Mouse (Mus musculus) gonadal fat pad, adult 2 months (tissue): Measurements from ENCODE around the gene Foxn3. TPM values are rescaled to one million over a fixed set of nuclear protein-coding genes. Genes with fewer than 3 reads are reported as not detected.

Experiments
- DNase-seq: peaks from one replicate; pipeline ENCODE4 v3.0.0-alpha.2; 2012; ENCODE audit warnings: low read depth
- polyA plus RNA-seq: library from polyadenylated mRNA; depleted of rRNA; stranded (reverse); fragments of >200 nt; gene quantifications from 2 replicates; pipeline ENCODE4 v1.2.3, GENCODE M21; 2012

The Foxn3 gene
- polyA plus RNA-seq, 1 experiment, result 30.5 TPM

DNA sequence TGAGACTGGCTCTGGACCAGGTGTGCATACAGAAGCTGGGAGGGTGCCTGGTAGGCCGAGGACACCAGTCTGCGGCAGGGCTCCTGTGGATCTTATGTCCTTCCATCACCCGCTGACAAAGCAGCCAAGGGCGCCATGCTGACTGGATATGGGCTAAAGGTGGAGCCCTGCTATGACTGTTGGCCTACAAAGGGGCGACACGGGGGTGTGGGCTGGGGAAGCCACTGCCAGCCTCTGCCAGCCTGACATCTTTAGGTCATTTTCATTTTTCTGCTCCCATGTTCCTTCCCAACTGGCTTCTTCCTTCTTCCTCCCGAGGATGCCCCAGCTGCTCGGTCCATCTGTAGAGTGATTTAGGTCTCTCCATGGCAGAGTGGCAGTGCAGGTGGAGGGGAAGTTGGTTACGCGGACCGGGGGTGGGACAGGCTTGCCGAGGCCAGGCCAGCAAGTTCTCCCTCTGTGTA lies 232.5 kb downstream of the Foxn3 start:
- no peak for DNase-seq

DNA sequence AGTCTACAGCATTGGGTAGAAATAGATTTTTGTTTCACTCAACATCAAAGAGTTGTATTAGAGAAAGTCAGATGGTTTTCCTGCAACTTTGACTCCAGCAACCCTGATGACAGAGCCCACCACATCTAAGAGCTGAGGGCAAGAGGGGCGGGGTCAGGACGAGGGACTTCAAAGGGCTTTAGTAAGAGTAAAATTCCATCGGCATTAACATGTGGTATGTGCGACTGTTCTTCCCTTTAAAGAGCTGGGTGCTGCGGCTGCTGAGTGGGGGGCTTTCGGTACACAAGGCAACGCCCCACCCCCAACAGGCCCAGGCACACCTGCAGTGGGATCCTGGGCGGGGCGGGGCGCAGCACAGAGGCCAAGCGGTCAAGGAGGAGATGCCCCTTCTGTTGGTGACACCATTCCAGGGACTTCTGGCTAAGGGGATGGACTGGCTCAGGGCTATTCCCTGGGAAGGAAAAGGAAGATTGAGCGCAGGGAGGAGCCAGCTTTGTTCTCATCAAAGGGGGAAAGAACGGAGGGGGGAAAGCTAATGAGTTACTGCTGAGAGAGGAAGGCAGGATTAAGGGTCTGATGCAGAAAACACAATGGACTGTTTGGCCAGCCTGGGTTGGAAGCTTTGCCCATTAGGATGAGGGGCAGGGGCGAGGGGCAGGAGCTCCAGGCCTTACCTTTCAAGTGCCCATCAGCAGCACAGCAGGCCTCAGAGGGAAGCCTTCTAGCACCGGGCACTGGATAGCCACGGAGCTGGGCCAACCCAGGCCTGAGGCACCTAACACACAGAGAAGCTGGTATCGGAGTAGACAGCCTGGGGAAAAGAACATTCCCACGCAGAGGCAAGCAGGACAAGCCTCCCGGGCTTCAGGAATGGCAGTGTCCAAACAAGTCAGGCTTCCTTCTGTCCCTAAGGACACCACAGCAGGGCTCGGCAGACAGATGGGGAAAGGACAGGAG lies 233.8 kb downstream of the Foxn3 start:
- no peak for DNase-seq

DNA sequence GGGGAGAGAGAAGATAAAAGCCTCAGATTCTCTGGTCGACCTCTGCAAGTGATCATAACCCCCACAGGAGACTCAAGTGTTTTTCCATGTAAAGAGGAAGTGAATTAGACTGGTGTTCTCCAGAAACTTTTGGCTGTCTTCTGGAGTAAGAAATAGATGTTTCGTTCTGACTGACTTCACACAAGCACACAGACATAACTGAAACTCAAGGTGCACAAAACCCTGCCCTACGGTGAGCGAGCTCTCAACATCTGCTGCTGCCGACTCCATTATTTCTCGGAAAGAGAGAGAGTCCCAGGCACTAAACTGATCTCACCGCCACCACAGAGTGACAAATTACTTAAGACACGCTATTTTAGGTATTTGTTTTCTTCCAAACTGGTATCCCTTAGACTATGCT lies 237.2 kb downstream of the Foxn3 start:
- no peak for DNase-seq

DNA sequence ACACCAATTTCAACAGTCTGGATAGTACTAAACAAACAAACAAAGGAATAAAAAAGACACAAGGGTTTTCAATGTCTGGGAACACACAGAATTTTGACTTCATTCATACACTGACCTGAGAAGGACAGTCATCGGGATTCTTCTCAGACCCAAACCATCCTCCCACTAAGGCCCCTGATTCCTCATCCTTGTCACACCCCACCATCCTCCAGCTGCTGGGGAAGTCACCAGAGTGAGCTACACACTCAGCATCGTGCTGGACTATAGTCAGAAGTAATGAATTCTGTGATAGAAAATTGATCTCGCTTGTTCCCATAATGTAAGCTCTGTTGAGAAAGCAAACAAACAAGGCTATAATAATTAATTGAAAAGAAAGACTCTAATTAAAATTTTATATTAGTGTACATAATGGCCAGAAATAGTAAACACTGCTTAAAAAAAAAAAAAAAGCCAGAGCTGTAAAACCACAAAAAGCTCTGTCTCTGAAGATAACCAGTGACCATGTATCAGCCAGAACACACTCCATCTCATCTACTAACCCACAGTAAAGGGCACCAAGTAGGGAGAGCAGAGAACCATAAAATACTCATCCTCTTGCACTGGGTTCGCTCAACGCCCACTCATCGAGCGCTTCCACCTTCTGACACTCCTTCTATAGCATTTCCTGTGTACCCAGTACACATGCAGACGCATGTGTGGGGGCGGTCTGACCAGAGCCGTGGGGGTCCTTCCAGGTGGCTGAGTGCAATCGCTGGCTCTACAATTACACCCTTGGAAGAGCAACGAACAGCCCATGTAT lies 241.6 kb downstream of the Foxn3 start:
- DNase-seq, result no peak

DNA sequence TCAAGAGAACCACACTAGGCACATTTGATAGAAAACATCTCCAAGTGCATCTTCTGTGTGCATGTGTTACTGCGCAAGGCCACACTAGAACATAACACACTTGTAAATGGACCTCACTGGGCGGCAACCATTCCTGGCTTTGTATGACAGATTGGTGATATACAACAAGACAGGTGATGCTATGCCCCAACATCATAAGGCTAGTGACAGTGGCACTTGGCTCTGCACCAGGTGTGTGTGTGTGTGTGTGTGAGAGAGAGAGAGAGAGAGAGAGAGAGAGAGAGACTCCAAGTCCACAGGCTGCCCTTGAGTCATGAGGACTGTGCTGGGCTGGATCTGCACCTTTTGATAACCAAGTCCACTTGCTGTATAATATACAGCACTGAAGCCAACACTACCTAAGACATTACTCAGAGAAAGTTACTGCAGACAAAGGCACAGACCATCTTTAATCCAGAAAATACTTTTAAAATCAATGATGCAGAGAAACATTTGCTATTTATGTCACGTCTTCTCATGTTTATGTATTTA lies 242.4 kb downstream of the Foxn3 start:
- DNase-seq, result no peak

DNA sequence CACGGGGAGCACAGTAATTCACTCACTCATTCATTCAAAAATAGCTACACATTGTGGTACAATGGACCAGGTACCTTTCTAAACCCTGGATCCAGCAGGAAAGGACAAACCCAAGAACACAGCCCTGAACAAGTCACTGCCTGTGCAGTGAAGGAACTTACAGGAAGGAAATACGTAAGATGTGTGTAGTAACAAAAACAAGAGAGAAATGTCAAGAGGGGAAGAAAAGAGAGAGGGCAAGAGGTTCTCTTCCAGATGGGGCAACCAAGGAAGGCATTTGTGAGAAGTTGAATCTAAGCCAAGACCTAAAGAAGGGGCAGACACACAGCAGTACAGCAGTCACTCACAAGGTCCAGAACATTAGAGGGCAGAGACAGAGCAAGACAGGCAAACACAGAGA lies 243.5 kb downstream of the Foxn3 start:
- DNase-seq, result no peak

DNA sequence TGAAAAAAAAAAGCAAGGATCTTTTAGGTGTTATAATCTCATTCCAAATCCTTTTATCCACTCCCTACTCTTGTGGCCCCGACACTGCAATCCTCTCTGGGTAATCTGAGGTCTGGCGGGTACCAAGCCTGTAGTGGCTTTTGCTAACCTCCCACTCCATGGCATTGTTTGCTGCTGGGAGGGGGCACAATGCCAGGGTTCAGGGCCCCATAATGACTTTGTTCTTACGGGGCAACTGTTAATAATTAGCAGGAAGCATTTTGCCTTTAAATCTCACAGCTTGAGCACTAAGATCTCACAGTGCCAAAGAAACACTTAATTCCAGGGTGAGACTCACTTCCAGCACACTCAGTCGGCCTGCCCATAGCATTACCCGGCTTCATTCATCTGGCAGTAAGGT lies 244.2 kb downstream of the Foxn3 start:
- DNase-seq, result no peak

DNA sequence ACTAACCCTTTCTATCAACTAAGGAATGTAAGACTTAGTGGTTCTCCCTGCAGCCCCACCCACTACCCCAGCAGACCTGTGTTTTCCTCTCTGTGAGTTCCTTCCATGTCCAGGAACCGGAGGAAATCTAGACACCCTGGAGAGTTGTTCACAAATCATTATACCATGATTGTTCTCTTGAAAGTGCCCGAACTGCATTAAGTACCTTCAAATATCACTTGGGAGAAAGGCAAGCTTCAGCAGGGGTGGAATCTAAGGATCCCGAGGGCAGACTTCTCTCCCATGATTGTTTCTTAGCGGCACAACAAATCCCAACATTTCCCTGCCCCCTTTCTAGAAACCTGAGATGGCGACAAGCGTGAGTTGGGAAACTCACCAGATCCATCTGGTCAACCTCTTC lies 247.5 kb downstream of the Foxn3 start:
- DNase-seq, result no peak

GRCm38 (mm10) chr12:99314817-99315216 lies 248.6 kb downstream of the Foxn3 start:
- no peak for DNase-seq

- DNase-seq, result no peak
Observed at GRCm38 (mm10) chr12:99311303-99311702, 252.1 kb downstream of the Foxn3 start.

DNA sequence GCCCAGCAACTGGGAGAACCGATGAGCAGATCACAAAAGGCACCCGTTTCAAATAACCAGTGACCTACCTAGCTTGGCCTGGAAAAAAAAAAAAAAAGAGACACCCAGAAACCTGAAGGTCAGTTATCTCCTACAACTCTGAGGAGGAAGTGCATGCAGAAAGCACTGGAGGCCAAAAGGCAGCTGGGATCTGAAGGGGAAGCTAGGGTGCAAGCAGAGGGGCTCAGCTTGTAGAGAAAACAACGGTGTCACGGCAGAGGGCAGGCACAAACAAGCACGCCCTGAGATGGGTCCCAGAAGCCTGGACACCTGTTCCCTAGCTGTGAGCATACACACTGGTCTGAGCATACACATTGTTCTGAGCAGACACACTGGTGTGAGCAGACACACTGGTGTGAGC lies 253.4 kb downstream of the Foxn3 start:
- no peak for DNase-seq

DNA sequence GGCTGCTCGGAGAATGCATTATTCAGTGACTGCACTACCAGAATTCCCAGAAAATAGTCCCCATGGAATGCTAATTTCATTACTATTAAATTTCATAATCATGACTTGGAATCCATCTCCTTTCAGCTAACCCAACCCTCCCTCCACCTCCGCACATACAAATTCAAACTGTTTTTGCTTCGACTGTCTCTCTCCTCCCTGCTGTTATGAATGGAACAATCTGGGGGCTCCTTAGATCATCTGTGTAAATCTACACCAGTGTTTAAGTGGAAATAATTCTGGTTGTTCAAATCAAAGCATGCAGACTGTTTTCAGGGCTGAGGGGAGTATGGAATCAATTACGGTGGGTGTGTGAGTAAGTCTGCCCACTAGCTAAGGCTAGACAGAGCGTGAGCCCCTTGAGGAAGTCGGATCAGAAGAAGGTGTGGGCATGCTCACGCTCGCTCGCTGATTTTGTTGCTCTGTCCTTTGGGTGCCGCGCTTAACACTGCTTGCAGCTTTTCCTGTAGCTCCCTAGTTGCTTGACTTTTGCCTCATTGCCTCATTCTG lies 254.8 kb downstream of the Foxn3 start:
- no peak for DNase-seq

GRCm38 (mm10) chr12:99306536-99307204 lies 256.7 kb downstream of the Foxn3 start:
- no peak for DNase-seq

- no peak for DNase-seq
Observed at GRCm38 (mm10) chr12:99305784-99306535, 257.4 kb downstream of the Foxn3 start.

DNA sequence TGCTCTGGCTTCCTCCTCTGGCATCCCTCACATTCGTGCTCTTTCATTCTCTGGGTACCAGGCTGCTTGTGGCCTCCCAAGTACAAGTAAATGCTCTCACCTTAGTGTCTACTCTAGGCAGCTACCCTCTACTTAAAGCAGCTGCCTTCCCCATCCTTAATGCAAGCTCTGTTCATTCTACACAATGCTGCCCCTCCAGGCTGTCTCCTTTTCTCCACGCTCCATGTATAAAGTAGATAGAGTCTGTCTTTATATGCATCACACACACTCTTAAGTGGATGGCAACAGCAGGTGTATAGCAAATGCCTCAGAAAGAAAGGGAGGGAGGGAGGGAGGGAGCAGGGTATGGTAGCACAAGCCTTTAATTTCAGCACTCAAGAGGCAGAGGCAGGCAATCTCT lies 258.1 kb downstream of the Foxn3 start:
- DNase-seq, result no peak

DNA sequence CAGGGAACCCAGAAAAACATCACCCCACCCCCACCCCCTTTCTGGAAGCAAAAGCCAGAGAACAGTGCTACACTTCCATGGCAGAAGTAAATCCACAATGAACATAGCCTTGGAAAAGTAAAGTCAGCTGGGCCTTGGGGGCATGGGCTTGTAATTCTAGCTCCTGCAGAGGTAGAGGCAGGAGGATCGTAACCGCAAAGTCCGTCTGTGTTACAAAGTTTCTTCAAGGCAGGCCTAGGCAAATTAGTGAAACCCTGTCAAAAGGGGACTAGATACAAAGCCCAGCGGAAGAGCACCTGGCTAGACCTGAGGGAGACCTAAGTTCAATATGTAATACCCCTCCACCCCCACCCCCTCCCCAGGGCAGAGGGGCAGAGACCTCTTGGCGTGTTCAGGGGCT lies 259.3 kb downstream of the Foxn3 start:
- DNase-seq, result no peak

DNA sequence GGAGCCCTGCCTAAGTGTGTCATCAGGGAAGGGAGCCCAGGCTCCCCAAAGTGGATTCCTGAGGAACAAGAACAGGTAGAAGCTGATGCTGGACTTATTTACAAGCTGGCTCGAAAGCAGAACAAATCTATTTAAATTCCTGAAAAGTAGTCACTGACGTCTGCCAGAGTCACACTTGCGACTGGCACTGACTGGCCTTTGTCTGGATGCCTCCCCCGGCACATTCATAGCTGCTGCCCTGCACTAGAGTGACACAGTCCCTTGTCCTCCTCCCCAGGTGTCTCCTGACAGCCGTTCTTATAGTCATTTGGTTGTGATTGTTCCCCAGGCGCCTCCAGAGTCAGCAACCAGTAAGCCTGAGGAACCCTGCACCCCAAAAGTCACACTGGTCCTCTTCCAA lies 259.8 kb downstream of the Foxn3 start:
- no peak for DNase-seq

DNA sequence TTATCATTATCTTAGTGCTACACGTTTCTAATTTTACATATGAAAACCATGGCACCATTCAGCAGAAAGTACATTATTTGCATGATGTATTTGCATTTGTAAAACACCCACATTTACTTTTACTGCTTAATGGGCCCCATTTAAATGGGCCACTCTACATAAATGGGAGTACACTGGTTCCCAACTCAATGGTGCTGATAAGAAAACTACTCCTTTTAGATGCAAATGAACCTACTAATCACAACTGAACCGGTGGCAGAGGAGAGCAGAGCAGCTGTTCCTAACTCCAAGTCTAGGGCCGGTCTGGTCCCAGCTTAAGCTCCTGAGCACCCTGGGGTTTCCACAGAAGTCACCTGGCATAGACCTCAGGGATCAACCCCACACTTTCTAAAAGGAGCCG lies 263.5 kb downstream of the Foxn3 start:
- no peak for DNase-seq

GRCm38 (mm10) chr12:99298851-99299600 lies 264.4 kb downstream of the Foxn3 start:
- no peak for DNase-seq

DNA sequence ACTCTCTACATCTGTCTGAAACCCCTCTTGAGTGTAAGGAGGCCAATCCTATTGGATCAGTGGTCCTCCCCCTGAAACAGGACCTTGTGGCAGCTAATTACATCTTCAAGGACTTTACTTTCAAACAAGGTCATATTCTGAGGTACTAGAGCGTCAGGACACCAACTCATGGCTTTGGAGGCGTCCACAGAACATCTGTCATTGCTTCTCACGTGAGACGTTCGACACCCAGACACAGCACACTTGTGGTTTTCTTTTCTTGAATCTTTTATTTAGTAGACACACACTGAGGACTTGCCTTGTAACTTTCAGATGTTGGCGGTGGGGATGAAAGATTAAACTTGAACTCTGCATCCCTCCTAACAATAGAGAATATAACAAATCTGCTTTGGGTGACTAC lies 265.1 kb downstream of the Foxn3 start:
- no peak for DNase-seq
